Mouse (Mus musculus): ENCODE measurements around the gene Ect2l. TPM values are rescaled to one million over a fixed set of nuclear protein-coding genes. Genes with fewer than 3 reads are reported as not detected.
A peak's percentile ranks its signal among the peaks of the same experiment; 100 is the strongest.

Gene Ect2l
- 0.92 and 1.5 TPM in 2 replicates for polyA plus RNA-seq (2012; rRNA removed)

GRCm38 (mm10) chr10:18210726-18211125, at the start of gene Ect2l:
Gene Ect2l (minus strand): TSS chr10:18210890.
- TF ChIP-seq POLR2A (IDR thresholded peaks at IDR 0.05; ENCODE audit: borderline replicate concordance, extremely low read depth, low read depth, low read length) (peak; percentile 35; the same call in 1 of the 2 replicates), CTCF (IDR thresholded peaks at IDR 0.05; ENCODE audit: insufficient read depth, low read length) (peak; percentile 67)

DNA sequence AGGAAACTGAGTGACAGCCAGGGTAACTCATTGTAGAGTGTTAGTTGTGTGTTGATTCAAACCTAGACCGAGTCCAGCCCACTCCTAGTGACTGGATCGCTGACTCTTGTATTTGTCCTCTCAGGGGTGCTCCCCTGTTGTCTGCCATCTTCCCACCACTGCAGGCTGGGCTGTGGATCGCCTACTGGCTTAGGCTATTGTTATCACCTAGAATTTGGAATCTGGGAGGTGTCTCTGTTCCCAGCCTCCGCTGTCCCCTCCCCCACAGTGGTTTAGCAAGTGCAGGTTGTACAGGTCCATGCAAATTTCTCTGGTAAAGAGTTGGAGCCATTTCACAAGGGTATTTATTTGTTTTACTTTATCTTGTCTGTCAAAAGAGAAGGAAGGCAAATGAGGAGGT, 40.7 kb upstream of the Ect2l start:
- 67% methylated on average over 4 of the region's 4 CpGs for WGBS
- TF ChIP-seq CTCF (IDR thresholded peaks at IDR 0.05; ENCODE audit: insufficient read depth, low read length) (no peak), POLR2A (IDR thresholded peaks at IDR 0.05; ENCODE audit: borderline replicate concordance, extremely low read depth, low read depth, low read length) (no peak)
- Histone ChIP-seq H3K4me3 (replicated peaks; ENCODE audit: extremely low read depth, low read depth, low read length) (no peak overlapping the region), H3K4me1 (ENCODE audit: control insufficient read depth, insufficient read depth, low read length) (no peaks in the 10 kb centered on the region)
- no peak for DNase-seq

More at GRCm38 (mm10) chr10:18210726-18211125, at the start of gene Ect2l:
- peak; percentile 31 for DNase-seq
- Histone ChIP-seq H3K4me1 (ENCODE audit: control insufficient read depth, insufficient read depth, low read length) (peaks cover 2% of the 10 kb centered on the region; the same call in 1 of the 2 replicates), H3K4me3 (replicated peaks; ENCODE audit: extremely low read depth, low read depth, low read length) (no peak within 1 kb of the TSS)
- 5% methylated on average over 11 of the region's 11 CpGs for WGBS

GRCm38 (mm10) chr10:18243614-18244013, 32.9 kb upstream of the Ect2l start:
- DNase-seq = no peak
- 46% methylated on average over 2 of the region's 2 CpGs for WGBS
- Histone ChIP-seq H3K4me1 (ENCODE audit: control insufficient read depth, insufficient read depth, low read length) (no peaks in the 10 kb centered on the region), H3K4me3 (replicated peaks; ENCODE audit: extremely low read depth, low read depth, low read length) (no peak overlapping the region)
- TF ChIP-seq CTCF (IDR thresholded peaks at IDR 0.05; ENCODE audit: insufficient read depth, low read length) (no peak), POLR2A (IDR thresholded peaks at IDR 0.05; ENCODE audit: borderline replicate concordance, extremely low read depth, low read depth, low read length) (no peak)

DNA sequence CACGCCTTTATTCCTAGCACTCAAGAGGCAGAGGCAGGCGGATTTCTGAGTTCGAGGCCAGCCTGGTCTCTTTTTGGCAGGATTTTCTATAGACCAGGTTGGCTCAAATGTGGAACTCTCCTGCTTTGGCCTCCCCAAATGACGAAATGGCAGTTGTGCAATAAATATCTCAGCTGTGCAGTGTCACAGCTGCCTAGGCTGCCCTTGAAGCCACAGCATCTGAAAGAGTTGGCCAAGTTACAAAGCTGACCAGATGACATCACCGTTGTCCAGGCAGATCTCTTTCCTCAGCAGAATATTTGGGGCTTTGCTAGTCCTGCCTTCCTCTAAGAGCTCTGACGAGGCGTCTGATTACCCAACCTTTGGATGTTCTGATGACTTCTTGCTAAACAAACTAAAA, 26.5 kb upstream of the Ect2l start:
- peak; percentile 9 for DNase-seq
- 75% methylated on average over 7 of the region's 7 CpGs for WGBS
- no peak for TF ChIP-seq CTCF (IDR thresholded peaks at IDR 0.05; ENCODE audit: insufficient read depth, low read length)
- no peak for TF ChIP-seq POLR2A (IDR thresholded peaks at IDR 0.05; ENCODE audit: borderline replicate concordance, extremely low read depth, low read depth, low read length)
- H3K4me3 ChIP-seq (replicated peaks; ENCODE audit: extremely low read depth, low read depth, low read length) = no peak overlapping the region
- peaks cover 4% of the 10 kb centered on the region; the same call in 1 of the 2 replicates for H3K4me1 ChIP-seq (ENCODE audit: control insufficient read depth, insufficient read depth, low read length)

GRCm38 (mm10) chr10:18236328-18236927, 25.7 kb upstream of the Ect2l start:
- peaks cover 4% of the 10 kb centered on the region; the same call in 1 of the 2 replicates for H3K4me1 ChIP-seq (ENCODE audit: control insufficient read depth, insufficient read depth, low read length)
- DNase-seq = no peak
- 76% methylated on average over 5 of the region's 5 CpGs for WGBS
- TF ChIP-seq POLR2A (IDR thresholded peaks at IDR 0.05; ENCODE audit: borderline replicate concordance, extremely low read depth, low read depth, low read length) (no peak), CTCF (IDR thresholded peaks at IDR 0.05; ENCODE audit: insufficient read depth, low read length) (no peak)
- H3K4me3 ChIP-seq (replicated peaks; ENCODE audit: extremely low read depth, low read depth, low read length) = no peak overlapping the region

DNA sequence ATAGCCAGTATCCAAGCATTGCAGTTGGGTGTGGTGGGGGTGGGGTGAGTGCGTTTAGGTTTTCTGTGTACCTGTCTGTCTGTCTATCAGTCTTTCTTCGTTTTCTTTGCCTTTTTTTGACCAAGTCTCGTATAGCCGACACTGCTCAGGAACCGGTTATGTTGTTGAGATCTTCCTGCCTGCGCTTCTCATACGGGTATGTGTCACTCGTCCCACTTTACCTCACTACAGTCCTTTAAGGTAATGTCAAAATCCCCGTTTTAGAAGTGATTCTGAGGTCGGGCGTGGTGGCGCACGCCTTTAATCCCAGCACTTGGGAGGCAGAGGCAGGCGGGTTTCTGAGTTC, 24.7 kb upstream of the Ect2l start:
- TF ChIP-seq POLR2A (IDR thresholded peaks at IDR 0.05; ENCODE audit: borderline replicate concordance, extremely low read depth, low read depth, low read length) (no peak), CTCF (IDR thresholded peaks at IDR 0.05; ENCODE audit: insufficient read depth, low read length) (no peak)
- Histone ChIP-seq H3K4me1 (ENCODE audit: control insufficient read depth, insufficient read depth, low read length) (peaks cover 4% of the 10 kb centered on the region; the same call in 1 of the 2 replicates), H3K4me3 (replicated peaks; ENCODE audit: extremely low read depth, low read depth, low read length) (peak overlapping the region; percentile 29)
- 15% methylated on average over 14 of the region's 14 CpGs for WGBS
- DNase-seq = no peak

DNA sequence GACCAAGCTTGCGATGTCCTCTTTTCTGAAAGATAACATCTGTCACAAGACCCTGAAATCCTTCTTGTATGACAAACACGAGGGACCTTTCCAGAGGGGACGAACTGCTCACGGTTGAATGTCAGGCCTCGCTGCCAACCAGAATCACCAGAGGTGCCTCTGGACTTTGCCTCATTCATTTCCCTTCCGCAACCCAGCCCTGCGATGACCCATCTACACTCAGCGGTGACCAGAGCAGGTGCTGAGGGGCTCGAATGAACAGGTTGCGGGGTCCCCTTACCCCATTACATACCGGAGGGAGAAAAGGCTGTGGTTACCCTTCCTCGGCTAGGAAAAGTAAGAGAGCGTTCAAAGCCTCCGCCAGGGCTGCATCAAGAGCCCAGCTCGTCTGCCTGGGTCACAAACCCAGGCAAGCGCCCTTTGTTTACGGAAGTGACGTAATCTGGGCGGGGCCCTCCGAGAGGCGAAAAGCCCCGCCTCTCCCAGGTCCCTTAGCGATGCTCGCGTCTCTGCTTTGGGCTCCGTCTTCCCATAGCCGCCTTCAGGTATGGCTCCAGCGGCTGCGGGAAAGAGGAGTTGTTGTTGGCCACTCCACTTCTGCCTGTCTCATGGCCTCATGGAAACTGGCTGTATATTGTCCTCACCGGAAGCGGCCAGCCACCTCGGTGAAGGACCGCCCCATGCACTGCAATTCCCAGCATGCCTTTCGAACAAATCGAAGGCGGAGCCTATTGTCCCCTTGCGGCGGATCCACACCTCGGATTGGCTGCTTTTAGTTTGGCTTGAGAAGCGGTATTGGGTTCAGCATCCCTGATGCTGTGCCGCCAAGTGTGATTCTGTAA, 24.1 kb upstream of the Ect2l start, which contains the start of gene Ccdc28a:
Gene Ccdc28a (minus strand): TSS at position 439 of the 842 bp plus-strand sequence.
- WGBS = 1% methylated on average over 41 of the region's 41 CpGs
- Histone ChIP-seq H3K4me3 (replicated peaks; ENCODE audit: extremely low read depth, low read depth, low read length) (peak within 1 kb of the TSS; percentile 87), H3K4me1 (ENCODE audit: control insufficient read depth, insufficient read depth, low read length) (peaks cover 4% of the 10 kb centered on the region; the same call in 1 of the 2 replicates)
- TF ChIP-seq POLR2A (IDR thresholded peaks at IDR 0.05; ENCODE audit: borderline replicate concordance, extremely low read depth, low read depth, low read length) (peak; percentile 89), CTCF (IDR thresholded peaks at IDR 0.05; ENCODE audit: insufficient read depth, low read length) (no peak)
- DNase-seq = peak; percentile 96

DNA sequence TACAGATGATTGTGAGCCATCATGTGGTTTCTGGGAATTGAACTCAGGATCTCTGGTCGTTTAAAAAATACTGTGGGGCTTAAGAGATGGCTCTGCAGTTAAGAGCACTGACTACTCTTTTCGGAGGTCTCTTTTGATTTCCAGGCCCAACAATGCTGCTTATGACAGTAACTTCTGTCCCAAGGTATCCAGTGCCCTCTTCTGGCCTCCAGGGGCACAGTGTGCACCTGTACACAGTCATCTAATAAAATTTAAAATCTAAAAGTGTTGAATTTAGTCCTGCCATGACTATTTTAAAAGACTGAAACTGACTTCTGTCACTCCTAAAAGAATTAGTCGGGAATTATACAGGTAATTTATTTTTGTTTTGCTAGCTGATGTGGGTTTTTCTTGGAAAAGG, 23.2 kb upstream of the Ect2l start:
- Histone ChIP-seq H3K4me3 (replicated peaks; ENCODE audit: extremely low read depth, low read depth, low read length) (no peak overlapping the region), H3K4me1 (ENCODE audit: control insufficient read depth, insufficient read depth, low read length) (peaks cover 4% of the 10 kb centered on the region; the same call in 1 of the 2 replicates)
- WGBS = 45% methylated on average over 3 of the region's 3 CpGs
- 0 out of 2 replicates have a peak, but pooled peaks have one; percentile 7 for TF ChIP-seq CTCF (IDR thresholded peaks at IDR 0.05; ENCODE audit: insufficient read depth, low read length)
- TF ChIP-seq POLR2A (IDR thresholded peaks at IDR 0.05; ENCODE audit: borderline replicate concordance, extremely low read depth, low read depth, low read length) = no peak
- DNase-seq = no peak

DNA sequence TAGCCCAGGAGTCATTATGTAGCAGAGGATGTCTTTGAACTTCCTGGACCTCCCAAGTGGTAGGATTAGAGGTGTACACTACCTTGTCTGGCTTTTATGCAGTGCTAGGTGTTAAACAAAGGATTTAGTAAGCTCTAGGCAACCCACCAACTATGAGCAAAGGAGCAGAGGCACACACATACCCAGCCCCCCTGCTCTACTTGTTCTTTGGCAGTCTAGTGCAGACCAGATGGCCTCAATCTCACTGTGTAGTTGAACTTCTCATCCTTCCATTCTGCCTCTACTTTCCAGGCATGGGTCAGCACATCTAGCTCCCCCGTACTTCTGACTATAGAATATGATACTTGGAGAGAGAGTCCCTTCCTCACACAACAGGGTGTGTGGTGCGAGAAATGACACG, 13.7 kb upstream of the Ect2l start:
- no peak for DNase-seq
- WGBS = 84% methylated on average over 3 of the region's 3 CpGs
- H3K4me1 ChIP-seq (ENCODE audit: control insufficient read depth, insufficient read depth, low read length) = no peaks in the 10 kb centered on the region
- TF ChIP-seq CTCF (IDR thresholded peaks at IDR 0.05; ENCODE audit: insufficient read depth, low read length) (no peak), POLR2A (IDR thresholded peaks at IDR 0.05; ENCODE audit: borderline replicate concordance, extremely low read depth, low read depth, low read length) (no peak)
- H3K4me3 ChIP-seq (replicated peaks; ENCODE audit: extremely low read depth, low read depth, low read length) = no peak overlapping the region

Measured in lung, adult 2 months (tissue).